Mouse (Mus musculus) MEL (cell line): ENCODE data around the gene Cadps2. TPM values are rescaled to one million over a fixed set of nuclear protein-coding genes. Genes with fewer than 3 reads are reported as not detected.

ENCODE experiments used
- DNase-seq: peaks from one replicate; pipeline ENCODE4 v3.0.0; 2011; ENCODE audit warnings: low read depth, low spot score
- H3K27ac ChIP-seq: 2 replicates; pipeline ENCODE4 v1.5.1; 2012; ENCODE audit warnings: low read depth, mild to moderate bottlenecking, control low read depth, low read length, moderate library complexity; ENCODE audit not compliant: control insufficient read depth
- H3K27me3 ChIP-seq, 2 experiments: fragments of 150-350 bp in 1 of 2; sonication (generic) in 1 of 2; 2 replicates each; pipeline ENCODE4 v1.6.1; 2012; ENCODE audit warnings: low read length in 2 of 2, mild to moderate bottlenecking in 2 of 2, improper control_type of control experiment in 1 of 2, moderate library complexity in 1 of 2; ENCODE audit not compliant: insufficient read depth in 2 of 2, control insufficient read depth in 1 of 2
- H3K36me3 ChIP-seq, 2 experiments: 2 replicates each; pipeline ENCODE4 v1.6.1; 2012 to 2014; ENCODE audit warnings: low read length in 2 of 2, improper control_type of control experiment in 1 of 2, inconsistent platforms in 1 of 2, mild to moderate bottlenecking in 1 of 2; ENCODE audit not compliant: insufficient read depth in 2 of 2, control insufficient read depth in 1 of 2
- H3K4me1 ChIP-seq, 2 experiments: fragments of 150-350 bp in 1 of 2; sonication (generic) in 1 of 2; 2 replicates each; pipeline ENCODE4 v1.6.1; 2012; ENCODE audit warnings: low read length in 2 of 2, improper control_type of control experiment in 1 of 2, mild to moderate bottlenecking in 1 of 2; ENCODE audit not compliant: insufficient read depth in 2 of 2, control insufficient read depth in 1 of 2
- H3K4me3 ChIP-seq, 2 experiments: fragments of 150-350 bp in 1 of 2; sonication (generic) in 1 of 2; 2 replicates each; pipeline ENCODE4 v1.5.1; 2012; ENCODE audit warnings: low read depth in 2 of 2, low read length in 2 of 2, mild to moderate bottlenecking in 2 of 2, moderate library complexity in 2 of 2, control low read depth in 1 of 2, improper control_type of control experiment in 1 of 2; ENCODE audit not compliant: control insufficient read depth in 1 of 2, insufficient read depth in 1 of 2
- H3K79me2 ChIP-seq: 2 replicates; pipeline ENCODE4 v1.6.1; 2012; ENCODE audit warnings: mild to moderate bottlenecking, low read length, moderate library complexity; ENCODE audit not compliant: control insufficient read depth, poor library complexity, insufficient read depth
- H3K9ac ChIP-seq: 2 replicates; pipeline ENCODE4 v1.6.1; 2012; ENCODE audit warnings: low read depth, mild to moderate bottlenecking, control low read depth, low read length, moderate library complexity; ENCODE audit not compliant: control insufficient read depth, poor library complexity, severe bottlenecking
- H3K9me3 ChIP-seq: fragments of 150-350 bp; sonication (generic); replicated peaks from 2 replicates; pipeline ENCODE4 v1.6.1; 2012; ENCODE audit warnings: mild to moderate bottlenecking, low read length, improper control_type of control experiment, moderate library complexity; ENCODE audit not compliant: insufficient read depth
- BHLHE40 ChIP-seq: IDR thresholded peaks from 2 replicates; pipeline ENCODE4 v1.6.1; 2012; ENCODE audit warnings: low read depth, mild to moderate bottlenecking, inconsistent platforms, low read length, improper control_type of control experiment, borderline replicate concordance
- CHD2 ChIP-seq: IDR thresholded peaks from 2 replicates; pipeline ENCODE4 v1.6.1; 2011; ENCODE audit warnings: low read length, improper control_type of control experiment
- CTCF ChIP-seq, 3 experiments: IDR thresholded peaks in 2 of 3; conservative IDR thresholded peaks in 1 of 3; 2 replicates each; pipeline ENCODE4 v1.5.1; 2011 to 2012; ENCODE audit warnings: low read length in 3 of 3, low read depth in 2 of 3, mild to moderate bottlenecking in 2 of 3, improper control_type of control experiment in 1 of 3, inconsistent platforms in 1 of 3, mixed read lengths in 1 of 3, moderate library complexity in 1 of 3; ENCODE audit not compliant: control insufficient read depth in 1 of 3, insufficient read depth in 1 of 3, poor library complexity in 1 of 3, severe bottlenecking in 1 of 3
- E2F4 ChIP-seq: IDR thresholded peaks from 2 replicates; pipeline ENCODE4 v1.6.1; 2011; ENCODE audit warnings: low read depth, low read length, improper control_type of control experiment, borderline replicate concordance
- ETS1 ChIP-seq: IDR thresholded peaks from 2 replicates; pipeline ENCODE4 v1.6.1; 2012; ENCODE audit warnings: low read depth, mild to moderate bottlenecking, inconsistent platforms, low read length, improper control_type of control experiment, moderate library complexity
- GABPA ChIP-seq: IDR thresholded peaks from 2 replicates; pipeline ENCODE4 v1.6.1; 2012; ENCODE audit warnings: low read depth, mild to moderate bottlenecking, inconsistent platforms, low read length, improper control_type of control experiment, moderate library complexity
- JUND ChIP-seq: IDR thresholded peaks from 2 replicates; pipeline ENCODE4 v1.6.1; 2011; ENCODE audit warnings: low read depth, mild to moderate bottlenecking, improper control_type of control experiment, low read length
- KAT2A ChIP-seq: conservative IDR thresholded peaks from 2 replicates; pipeline ENCODE4 v1.6.1; 2012; ENCODE audit warnings: low read depth, low read length, improper control_type of control experiment, inconsistent platforms
- MAX ChIP-seq: IDR thresholded peaks from 2 replicates; pipeline ENCODE4 v1.6.1; 2011; ENCODE audit warnings: low read length, improper control_type of control experiment
- MEF2A ChIP-seq: IDR thresholded peaks from 2 replicates; pipeline ENCODE4 v1.6.1; 2014; ENCODE audit warnings: low read depth, mild to moderate bottlenecking, inconsistent platforms, low read length, improper control_type of control experiment; ENCODE audit not compliant: poor library complexity, insufficient replicate concordance, severe bottlenecking; ENCODE audit errors: extremely low read depth
- MXI1 ChIP-seq: IDR thresholded peaks from 2 replicates; pipeline ENCODE4 v1.6.1; 2011; ENCODE audit warnings: mild to moderate bottlenecking, low read depth, low read length, improper control_type of control experiment
- MYB ChIP-seq: IDR thresholded peaks from 2 replicates; pipeline ENCODE4 v1.6.1; 2011; ENCODE audit warnings: mild to moderate bottlenecking, low read depth, low read length, improper control_type of control experiment
- NELFE ChIP-seq: IDR thresholded peaks from 2 replicates; pipeline ENCODE4 v1.6.1; 2011; ENCODE audit warnings: low read depth, low read length, improper control_type of control experiment
- POLR2AphosphoS5 ChIP-seq: IDR thresholded peaks from 2 replicates; pipeline ENCODE4 v1.6.1; 2012; ENCODE audit warnings: low read depth, borderline replicate concordance, mild to moderate bottlenecking, inconsistent platforms, low read length, moderate library complexity, mixed read lengths
- RAD21 ChIP-seq: IDR thresholded peaks from 2 replicates; pipeline ENCODE4 v1.6.1; 2011; ENCODE audit warnings: mild to moderate bottlenecking, low read depth, low read length, improper control_type of control experiment
- RCOR1 ChIP-seq: IDR thresholded peaks from 2 replicates; pipeline ENCODE4 v1.6.1; 2012; ENCODE audit warnings: low read depth, mild to moderate bottlenecking, inconsistent platforms, low read length, improper control_type of control experiment
- SIN3A ChIP-seq: IDR thresholded peaks from 2 replicates; pipeline ENCODE4 v1.6.1; 2012; ENCODE audit warnings: low read length, improper control_type of control experiment, inconsistent platforms
- TAL1 ChIP-seq: IDR thresholded peaks from 2 replicates; pipeline ENCODE4 v1.6.1; 2012; ENCODE audit warnings: mild to moderate bottlenecking, inconsistent platforms, low read length, moderate library complexity, mixed read lengths
- TCF12 ChIP-seq: IDR thresholded peaks from 2 replicates; pipeline ENCODE4 v1.6.1; 2014; ENCODE audit warnings: low read depth, mild to moderate bottlenecking, inconsistent platforms, low read length, improper control_type of control experiment, moderate library complexity
- USF2 ChIP-seq, 2 experiments: IDR thresholded peaks; 2 replicates each; pipeline ENCODE4 v1.6.1; 2011 to 2012; ENCODE audit warnings: improper control_type of control experiment in 2 of 2, low read length in 2 of 2, borderline replicate concordance in 1 of 2, inconsistent platforms in 1 of 2, low read depth in 1 of 2, mild to moderate bottlenecking in 1 of 2; ENCODE audit not compliant: insufficient read depth in 1 of 2
- ZC3H11A ChIP-seq: IDR thresholded peaks from 2 replicates; pipeline ENCODE4 v1.6.1; 2012; ENCODE audit warnings: low read depth, mild to moderate bottlenecking, inconsistent platforms, low read length, improper control_type of control experiment
- ZKSCAN1 ChIP-seq: IDR thresholded peaks from 2 replicates; pipeline ENCODE4 v1.6.1; 2012; ENCODE audit warnings: low read depth, mild to moderate bottlenecking, inconsistent platforms, low read length, improper control_type of control experiment, moderate library complexity
- ZMIZ1 ChIP-seq: IDR thresholded peaks from 2 replicates; pipeline ENCODE4 v1.6.1; 2012; ENCODE audit warnings: low read depth, mild to moderate bottlenecking, inconsistent platforms, low read length, improper control_type of control experiment, moderate library complexity
- ZNF384 ChIP-seq: IDR thresholded peaks from 2 replicates; pipeline ENCODE4 v1.6.1; 2012; ENCODE audit warnings: low read depth, mild to moderate bottlenecking, inconsistent platforms, low read length, improper control_type of control experiment
- polyA plus RNA-seq, 2 experiments: library from polyadenylated mRNA; stranded (reverse) in 1 of 2; unstranded in 1 of 2; fragments of >175 nt in 1 of 2; fragments of >200 nt in 1 of 2; gene quantifications; 2 replicates each; pipeline versions ENCODE4 v1.2.1 to v1.2.4; 2012; ENCODE audit warnings: low replicate concordance in 2 of 2, low read depth in 1 of 2; ENCODE audit not compliant: insufficient read length in 2 of 2, insufficient read depth in 1 of 2, missing spikeins in 1 of 2
- total RNA-seq: library from RNA; depleted of rRNA; stranded (reverse); fragments of 300-350 nt; gene quantifications from 2 replicates; pipeline ENCODE4 v1.2.3, GENCODE M21; 2012

Gene Cadps2
- total and polyA plus RNA-seq, 3 experiments: not detected

- H3K27ac ChIP-seq: no peak overlapping the region
- TF ChIP-seq SIN3A: no peak
- TF ChIP-seq TAL1: no peak
- no peak for TF ChIP-seq ETS1
- no peak for TF ChIP-seq ZKSCAN1
- TF ChIP-seq TCF12: no peak
- no peak for TF ChIP-seq MAX
- TF ChIP-seq GABPA: no peak
- TF ChIP-seq ZNF384: no peak
- no peak for TF ChIP-seq JUND
- TF ChIP-seq RAD21: no peak
- TF ChIP-seq BHLHE40: no peak
- TF ChIP-seq CTCF (IDR thresholded peaks at IDR 0.05 in 2 of 3, conservative IDR thresholded peaks at IDR 0.05 in 1 of 3; ENCODE audit: control insufficient read depth in 1 of 3, insufficient read depth in 1 of 3, low read depth in 2 of 3, low read length in 3 of 3, poor library complexity in 1 of 3, severe bottlenecking in 1 of 3): no peak
Measured at GRCm38 (mm10) chr6:23383004-23383347, 456.2 kb downstream of the Cadps2 start.

DNA sequence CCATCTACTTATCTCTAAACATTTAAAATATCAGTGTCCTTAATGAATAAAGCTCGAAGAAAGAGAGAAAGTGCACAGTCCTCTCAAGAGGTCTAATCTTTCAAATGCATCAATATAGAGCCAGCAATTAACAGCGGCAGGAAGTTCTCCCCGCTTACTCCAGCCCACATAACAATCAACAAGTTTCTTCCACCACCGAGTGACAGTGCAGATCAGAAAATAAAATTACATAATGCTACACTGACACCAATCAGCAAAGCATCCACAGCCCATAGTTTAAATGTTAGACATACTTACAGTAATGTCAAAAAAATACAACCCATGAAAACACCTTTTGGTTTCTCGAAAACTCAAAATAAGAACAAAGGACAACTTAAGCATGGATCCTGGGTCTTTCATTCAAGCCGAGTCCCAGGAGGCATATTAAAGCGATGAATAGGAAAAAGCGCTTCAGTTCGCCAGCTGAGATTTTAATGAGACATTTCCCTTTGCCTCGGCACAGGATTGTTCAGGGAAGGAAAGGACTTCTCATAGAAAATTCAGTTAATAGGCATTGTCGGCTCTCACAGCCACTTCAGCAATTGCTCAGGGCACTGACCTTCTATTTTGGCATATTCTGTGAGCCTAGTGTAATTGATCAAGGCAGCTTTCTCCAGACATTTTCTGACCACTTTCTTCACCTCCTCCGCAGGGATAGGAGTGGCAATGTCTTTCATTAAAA lies 456.8 kb downstream of the Cadps2 start:
- no peak for TF ChIP-seq RCOR1
- no peak for TF ChIP-seq MAX
- TF ChIP-seq ZMIZ1: no peak
- TF ChIP-seq E2F4: no peak
- TF ChIP-seq MEF2A: no peak
- TF ChIP-seq MYB: no peak
- no peak for TF ChIP-seq USF2 (IDR thresholded peaks at IDR 0.05; ENCODE audit: borderline replicate concordance in 1 of 2, insufficient read depth in 1 of 2, low read depth in 1 of 2, low read length in 2 of 2)
- no peak for TF ChIP-seq KAT2A
- no peak for TF ChIP-seq BHLHE40
- no peak for TF ChIP-seq CHD2
- no peak for TF ChIP-seq TCF12
- no peak for TF ChIP-seq NELFE
- no peak for TF ChIP-seq ZC3H11A
- no peak for TF ChIP-seq POLR2AphosphoS5
- TF ChIP-seq MXI1: no peak
- no peak for TF ChIP-seq CTCF (IDR thresholded peaks at IDR 0.05 in 2 of 3, conservative IDR thresholded peaks at IDR 0.05 in 1 of 3; ENCODE audit: control insufficient read depth in 1 of 3, insufficient read depth in 1 of 3, low read depth in 2 of 3, low read length in 3 of 3, poor library complexity in 1 of 3, severe bottlenecking in 1 of 3)
- DNase-seq: no peak
- H3K4me3 ChIP-seq: no peak overlapping the region

More at GRCm38 (mm10) chr6:23383004-23383347, 456.2 kb downstream of the Cadps2 start:
- H3K36me3 ChIP-seq: no peaks in the 10 kb centered on the region
- no peaks in the 10 kb centered on the region for H3K27me3 ChIP-seq
- DNase-seq: no peak
- H3K79me2 ChIP-seq: no peaks in the 10 kb centered on the region
- no peak overlapping the region for H3K4me3 ChIP-seq
- H3K4me1 ChIP-seq: no peaks in the 10 kb centered on the region
- H3K9me3 ChIP-seq: no peaks in the 10 kb centered on the region
- no peak overlapping the region for H3K9ac ChIP-seq

More for the DNA sequence above, 456.8 kb downstream of the Cadps2 start:
- H3K9me3 ChIP-seq: no peaks in the 10 kb centered on the region
- no peaks in the 10 kb centered on the region for H3K36me3 ChIP-seq
- no peaks in the 10 kb centered on the region for H3K4me1 ChIP-seq
- H3K27me3 ChIP-seq: no peaks in the 10 kb centered on the region
- no peaks in the 10 kb centered on the region for H3K79me2 ChIP-seq
- no peak overlapping the region for H3K9ac ChIP-seq
- no peak overlapping the region for H3K27ac ChIP-seq
